Mouse (Mus musculus): ENCODE data around the gene Dyrk1b.
"Not testable (repeated sequence)": the region's sequence is repeated elsewhere in the genome, so short reads cannot be mapped to it uniquely, and the experiment has no call there.

Gene Dyrk1b

DNA sequence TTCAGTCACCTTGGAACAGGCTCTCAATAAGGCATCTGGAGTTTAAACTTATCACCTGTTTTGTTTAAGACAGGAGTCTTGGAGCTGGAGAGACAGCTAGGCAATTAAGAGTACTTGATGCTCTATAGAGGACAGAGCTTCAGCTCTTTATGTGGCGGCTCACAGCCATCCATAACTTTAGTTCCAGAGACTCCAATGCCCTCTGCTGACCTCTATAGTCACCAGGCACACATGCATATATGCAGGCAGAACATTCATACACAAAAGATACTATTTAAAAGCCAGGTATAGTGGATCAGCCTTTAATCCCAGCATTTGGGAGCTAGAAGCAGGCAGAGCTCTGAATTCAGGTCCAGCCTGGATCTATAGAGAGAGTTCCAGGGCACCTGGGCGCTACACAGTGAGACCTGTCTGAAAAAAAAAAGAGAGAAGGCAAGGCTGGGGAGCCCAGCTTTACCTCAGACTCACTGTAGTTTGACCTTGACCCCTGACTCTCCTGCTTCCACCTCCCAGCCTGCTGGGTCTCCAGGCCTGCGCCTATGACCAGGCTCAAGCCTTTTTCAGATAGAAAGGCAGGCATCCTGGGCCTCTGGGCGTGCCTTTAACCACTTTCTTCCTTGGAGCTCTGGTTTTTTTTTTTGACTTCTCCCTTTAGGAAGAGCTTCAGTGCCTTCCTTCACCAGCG, 16.3 kb downstream of the Dyrk1b start:
- no peak for DNase-seq

DNA sequence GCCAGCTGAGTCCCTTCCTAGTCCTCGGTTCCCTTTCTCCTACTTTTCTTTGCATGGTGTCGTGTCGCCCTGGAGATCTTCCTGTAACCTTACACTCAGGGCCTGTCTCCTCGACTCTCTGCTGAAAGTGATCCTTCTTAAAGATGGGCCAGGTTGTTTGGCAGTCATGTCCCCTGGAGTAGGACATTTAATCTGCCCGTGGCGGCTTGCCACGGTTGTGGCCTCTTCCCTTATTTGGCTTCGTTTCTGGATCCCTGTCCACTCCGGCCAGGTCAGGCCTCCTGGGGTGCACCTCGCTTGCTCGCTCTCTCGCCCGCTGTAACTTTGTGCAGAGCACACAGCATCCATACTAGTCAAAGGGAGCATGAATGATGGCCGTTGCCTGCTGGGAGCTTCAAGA, 17.3 kb downstream of the Dyrk1b start:
- DNase-seq, result no peak

DNA sequence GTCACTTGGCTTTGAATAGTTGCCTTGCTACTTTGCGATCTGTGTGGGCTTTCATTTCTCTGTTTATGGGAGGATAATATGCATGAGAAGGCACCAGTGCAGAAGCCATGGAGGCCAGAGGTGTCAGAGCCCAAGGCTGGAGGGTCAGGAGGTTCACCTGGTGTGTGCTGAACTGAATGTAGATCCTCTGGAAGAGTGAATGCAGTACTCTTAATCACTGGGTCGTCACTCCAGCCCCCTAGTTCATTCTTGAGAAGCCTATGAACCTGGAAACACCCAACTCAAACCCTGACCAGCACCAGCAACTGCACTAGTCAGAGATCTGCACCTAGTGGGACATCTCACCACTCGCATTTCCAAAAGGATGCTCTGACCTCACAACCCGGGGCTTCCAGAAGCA, 19.8 kb downstream of the Dyrk1b start:
- DNase-seq, result no peak

DNA sequence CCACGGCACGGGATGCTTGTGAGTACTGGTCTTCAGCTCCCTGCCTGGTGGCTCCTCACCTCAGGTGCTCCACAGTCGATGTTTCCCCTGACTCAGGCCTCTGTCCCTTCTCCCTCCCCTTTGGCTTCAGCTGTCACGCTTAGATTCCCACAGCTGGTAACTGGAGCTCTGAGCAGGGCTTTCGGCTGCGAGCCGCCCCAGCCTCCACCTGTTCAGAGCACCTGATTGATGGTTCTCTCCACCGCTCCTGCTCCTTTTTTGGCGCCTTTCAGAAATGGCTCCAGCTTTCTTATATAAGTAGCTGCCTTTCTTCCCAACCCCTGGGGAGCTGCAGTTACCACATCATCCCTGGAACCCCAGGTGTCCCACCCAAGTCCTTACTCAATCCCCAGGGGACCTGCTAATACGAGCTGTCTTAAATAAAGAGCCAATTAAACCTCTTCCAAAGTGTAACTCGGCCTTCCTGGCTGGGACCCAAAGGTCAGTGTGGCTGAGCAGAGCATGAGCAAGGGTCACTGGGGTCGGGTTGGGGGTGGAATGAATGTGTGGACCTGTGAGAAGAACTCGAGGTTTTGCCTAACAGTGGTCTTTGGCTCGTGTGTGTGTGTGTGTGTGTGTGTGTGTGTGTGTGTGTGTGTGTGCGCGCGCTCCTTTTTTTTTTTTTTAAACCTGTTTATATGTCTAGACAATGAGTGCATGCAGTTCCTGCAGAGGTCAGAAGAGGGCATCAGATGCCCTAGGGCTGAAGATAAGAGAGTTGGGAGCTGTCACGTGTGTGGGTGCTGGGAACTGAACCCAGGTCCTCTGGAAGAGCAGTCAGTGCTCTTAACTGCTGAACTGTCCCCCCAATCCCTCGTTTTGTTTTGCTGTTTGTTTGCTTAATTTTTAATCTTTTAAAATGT, 24.2 kb downstream of the Dyrk1b start:
- peak; percentile 56 to 73 for DNase-seq

DNA sequence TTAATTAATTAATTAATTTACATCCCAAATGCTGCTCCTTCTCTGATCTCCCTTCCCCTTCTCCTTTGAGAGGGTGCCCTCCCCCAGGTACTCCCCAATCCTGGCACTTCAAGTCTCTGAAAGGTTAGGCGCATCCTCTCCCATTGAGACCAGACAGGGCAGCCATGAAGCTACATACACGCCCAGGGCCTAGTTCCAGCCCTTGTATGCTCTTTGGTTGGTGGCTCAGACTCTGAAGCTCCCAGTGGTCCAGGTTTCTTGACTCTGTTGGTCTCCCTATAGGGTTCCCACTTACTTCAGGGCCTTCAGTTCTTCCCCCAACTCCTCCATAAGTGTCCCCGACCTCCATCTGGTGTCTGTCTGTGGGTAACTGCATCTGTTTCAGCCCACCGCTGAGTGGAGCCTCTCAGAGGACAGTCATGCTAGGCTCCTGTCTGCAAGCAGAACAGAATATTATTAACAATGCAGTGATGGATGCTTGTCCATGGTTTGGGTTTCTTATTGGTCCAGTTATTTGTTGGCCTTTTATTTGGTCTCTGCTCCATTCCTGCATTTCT, 26.9 kb downstream of the Dyrk1b start:
- DNase-seq, result peak; percentile 59 to 63

DNA sequence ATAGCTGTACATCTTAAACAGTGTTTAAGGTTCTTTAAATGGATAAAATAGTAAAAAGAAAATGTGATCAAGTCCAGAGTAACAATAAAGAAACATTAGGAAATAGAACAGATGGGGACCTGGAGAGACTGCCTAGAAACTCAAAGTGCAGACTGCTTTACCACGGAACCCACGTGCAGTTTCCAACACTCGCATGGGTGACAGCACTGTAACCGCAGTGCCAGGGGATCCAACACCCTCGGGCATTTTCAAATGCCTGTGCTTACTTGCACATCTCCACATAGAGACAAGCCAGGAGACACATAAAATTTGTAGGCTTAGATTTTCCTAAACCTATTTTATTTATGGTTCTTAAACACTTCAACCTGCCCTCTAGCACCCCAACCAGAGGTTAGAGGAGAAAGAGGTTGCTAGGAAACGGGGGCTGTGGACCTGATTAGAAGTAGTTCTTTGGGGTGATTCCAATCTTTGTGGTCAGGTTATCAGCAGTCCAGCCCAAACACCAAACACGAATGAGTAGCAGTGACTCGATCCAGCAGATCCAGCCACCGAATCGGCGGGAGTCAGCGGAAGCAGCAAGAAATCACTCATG, 29.2 kb downstream of the Dyrk1b start:
- DNase-seq, result no peak

DNA sequence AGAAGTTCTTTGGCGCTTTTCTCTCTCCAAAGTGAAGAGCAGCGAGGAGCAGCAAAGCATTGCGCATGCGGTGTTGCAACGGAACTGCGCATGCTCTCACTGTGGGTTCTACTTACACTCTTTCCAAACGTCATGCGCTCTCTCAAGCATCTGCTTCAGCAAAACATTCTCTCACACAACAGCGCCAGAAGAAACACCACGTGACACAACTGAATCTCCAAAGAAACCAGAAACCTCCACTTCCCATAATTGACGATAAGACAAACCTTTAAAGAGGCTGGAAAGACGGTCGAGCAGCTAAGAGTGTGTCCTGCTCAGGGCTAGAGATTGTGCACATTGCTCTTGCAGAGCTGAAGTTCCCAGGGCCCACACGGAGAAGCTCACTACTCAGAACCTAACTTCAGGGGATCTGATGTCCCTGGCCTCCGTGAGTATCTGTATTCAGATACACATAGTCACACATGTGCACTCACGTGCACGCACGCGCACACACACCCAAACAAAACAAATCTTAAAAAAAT, 29.8 kb downstream of the Dyrk1b start:
- DNase-seq, result peak; percentile 79 to 85

DNA sequence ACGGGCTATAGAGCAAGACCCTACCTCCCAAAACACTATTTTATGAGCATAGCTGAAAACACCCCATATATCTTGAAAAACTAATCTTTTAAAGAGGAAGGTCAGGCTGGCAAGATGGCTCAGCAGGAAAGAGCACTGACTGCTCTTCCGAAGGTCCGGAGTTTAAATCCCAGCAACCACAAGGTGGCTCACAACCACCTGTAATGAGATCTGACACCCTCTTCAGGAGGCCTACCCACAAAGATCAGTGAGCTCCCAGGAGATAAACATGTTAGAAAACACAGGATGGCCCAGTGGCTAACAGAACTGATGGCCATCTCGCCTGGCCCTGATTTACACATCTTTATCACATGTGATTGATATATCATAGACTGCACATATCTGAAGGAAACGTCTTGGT, 31.5 kb downstream of the Dyrk1b start:
- no peak for DNase-seq

DNA sequence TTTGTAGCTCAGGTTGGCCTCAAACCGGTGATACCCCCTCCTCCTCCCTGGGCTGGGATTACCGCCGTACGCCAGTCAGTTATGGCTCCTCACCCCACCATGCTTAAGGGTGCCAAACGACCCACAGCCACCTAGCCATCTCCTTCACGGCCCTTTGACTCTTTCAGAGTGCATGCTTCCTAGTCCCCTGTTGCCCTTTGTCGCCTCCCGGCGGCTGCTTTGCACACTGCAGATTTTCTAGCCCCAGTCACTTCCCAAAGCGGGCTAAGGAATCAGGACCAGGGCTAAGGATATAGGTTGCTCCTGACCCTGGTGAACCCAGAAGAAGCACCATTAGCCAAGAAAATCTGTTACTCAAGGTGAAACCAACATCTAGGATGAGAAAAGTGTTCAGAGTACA, 34.9 kb downstream of the Dyrk1b start:
- peak; percentile 83 to 84 for DNase-seq

DNA sequence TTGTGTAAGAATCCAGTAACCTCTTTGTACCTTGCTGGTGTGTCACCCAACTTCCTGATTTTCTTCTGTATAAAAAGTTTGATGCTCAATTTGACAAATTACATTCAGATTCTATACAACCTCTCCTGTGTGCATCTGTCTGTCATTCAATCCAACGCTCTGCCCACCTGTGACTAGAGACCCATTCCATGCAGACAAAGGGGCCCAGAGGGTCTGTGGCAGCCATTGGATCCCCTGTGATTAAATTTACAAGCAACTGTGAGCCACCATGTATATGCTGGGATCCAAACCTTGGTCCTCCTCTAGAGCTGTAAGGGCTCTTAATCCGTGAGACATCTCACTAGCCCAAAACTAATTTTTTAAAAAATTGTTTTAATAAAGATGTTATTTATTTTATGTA, 36.7 kb downstream of the Dyrk1b start:
- not testable (repeated sequence) for DNase-seq

DNA sequence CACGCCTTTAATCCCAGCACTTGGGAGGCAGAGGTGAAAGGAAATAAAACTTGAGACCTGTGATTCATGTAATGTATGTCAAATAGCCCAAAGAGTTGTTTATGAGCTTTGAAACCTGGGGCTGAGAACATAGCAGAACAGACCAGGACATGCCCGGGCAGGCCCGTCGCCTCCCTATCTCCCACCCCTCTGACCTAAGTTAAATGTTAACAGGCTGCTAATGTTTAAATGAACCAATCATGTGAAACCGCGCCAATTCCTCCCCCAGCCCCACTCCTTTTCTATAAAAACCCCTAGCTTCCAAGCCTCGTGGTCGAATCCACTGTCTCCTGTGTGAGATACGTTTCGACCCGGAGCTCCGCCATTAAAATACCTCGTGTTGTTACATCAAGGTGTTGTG, 38.5 kb downstream of the Dyrk1b start:
- not testable (repeated sequence) for DNase-seq

DNA sequence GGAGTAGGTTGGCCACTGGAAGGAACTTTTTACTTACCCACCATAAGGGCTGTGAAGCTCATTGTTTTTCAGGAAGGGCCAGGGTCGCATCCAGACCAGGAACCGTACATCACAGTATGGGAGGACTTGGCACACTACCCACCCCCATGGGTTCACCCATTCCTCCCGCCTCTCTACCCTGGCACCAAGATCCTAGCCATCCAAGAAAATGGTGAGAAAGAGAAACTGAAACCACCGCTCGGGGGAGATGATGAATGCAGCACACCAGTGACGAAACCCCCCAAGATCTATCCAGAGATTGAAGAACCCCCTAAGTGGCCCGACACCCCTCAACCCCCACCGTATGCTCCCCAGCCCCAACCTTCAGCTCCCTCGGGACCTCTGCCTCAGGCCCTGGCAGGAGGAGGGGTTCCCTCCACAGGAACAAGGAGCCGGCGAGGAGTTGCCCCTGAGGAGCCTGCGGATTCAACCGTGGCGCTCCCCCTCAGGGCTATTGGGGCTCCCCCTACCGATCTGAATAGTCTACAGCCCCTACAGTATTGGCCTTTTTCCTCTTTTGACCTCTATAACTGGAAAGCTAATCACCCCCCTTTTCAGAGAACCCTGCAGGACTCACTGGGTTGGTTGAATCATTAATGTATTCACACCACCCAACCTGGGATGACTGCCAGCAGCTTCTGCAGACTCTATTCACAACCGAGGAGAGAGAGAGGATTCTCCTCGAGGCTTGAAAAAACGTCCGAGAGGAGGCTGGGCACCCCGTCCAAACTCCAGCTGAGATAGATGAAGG, 39.9 kb downstream of the Dyrk1b start:
- peak; percentile 35 to 51 for DNase-seq

DNA sequence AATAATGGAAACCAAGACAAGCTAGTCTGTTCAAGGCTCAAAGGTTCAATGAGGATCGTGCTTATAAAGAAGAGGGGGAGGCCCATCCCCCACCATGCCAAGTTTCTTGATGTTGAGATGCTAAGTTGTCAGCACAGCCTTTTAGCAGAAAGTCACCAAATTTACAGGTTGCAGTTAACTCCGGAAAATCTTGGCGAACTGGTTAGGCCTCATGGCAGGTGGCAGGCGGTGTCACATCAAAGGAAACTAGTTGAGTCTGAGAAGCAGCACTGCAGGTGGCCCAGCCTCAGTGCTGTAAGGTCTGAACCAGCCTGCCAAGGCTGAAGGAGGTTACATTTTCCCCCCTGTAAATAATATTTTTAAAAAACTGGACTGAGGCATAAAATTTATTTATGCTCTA, 47.6 kb downstream of the Dyrk1b start:
- DNase-seq, result not testable (repeated sequence)

DNA sequence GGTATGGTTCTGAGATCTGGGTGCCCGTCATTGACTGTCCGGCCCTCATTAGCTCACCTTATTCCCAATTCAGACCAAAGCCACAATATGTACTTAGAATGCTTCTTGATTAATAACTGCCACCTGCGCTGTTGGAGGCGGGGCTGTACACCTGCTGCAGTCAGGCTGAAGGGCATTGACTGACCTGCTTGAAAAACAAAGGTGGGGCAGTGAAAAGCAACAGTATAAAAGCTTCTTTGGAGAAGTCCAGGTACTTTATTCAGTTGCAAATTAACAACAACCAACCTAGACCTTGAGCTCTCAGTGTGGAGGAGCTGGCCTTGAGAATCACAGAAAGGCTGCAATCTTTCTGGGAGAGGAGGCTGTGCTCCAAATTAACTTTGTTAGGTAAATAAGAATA, 48.2 kb downstream of the Dyrk1b start:
- DNase-seq, result not testable (repeated sequence)
